In genomic region chr9:44494261-44494862, GRCm38 (mm10) we compare ENCODE assay signal across 9 mouse cellular contexts. TPM values are rescaled to one million over a fixed set of nuclear protein-coding genes. Genes with fewer than 3 reads are reported as not detected.
DNase-seq lines count a peak whose midpoint lies in the region; ATAC-seq lines count a peak whose summit lies in the region.
"Had no signal": no experiment of that assay in that cellular context is flagged by ENCODE, and none has a peak within 500 bp of the region (broad histone marks: within the 10 kb centered on the region; RNA-seq: fewer than 3 reads in every experiment).

No protein-coding gene starts in this region.

- H3K27ac ChIP-seq in embryonic facial prominence, embryonic 11.5 days (replicated peaks; ENCODE audit: low read depth, low read length): no peak overlapping the region
- peak overlapping the region; percentile 74 for H3K27ac ChIP-seq in hindbrain, embryonic 12.5 days
- H3K27ac ChIP-seq in liver, embryonic 13.5 days: peak overlapping the region; percentile 63; the same call in 1 of the 2 replicates
- H3K27ac ChIP-seq: liver, embryonic 14.5 days had no signal

- H3K36me3 ChIP-seq in embryonic facial prominence, embryonic 11.5 days (replicated peaks; ENCODE audit: control insufficient read depth, insufficient read depth, low read depth, low read length): no peaks in the 10 kb centered on the region
- 0 out of 2 replicates have a peak, but pooled peaks cover 4% of the 10 kb centered on the region for H3K36me3 ChIP-seq in hindbrain, embryonic 12.5 days
- no peaks in the 10 kb centered on the region for H3K36me3 ChIP-seq in liver, embryonic 13.5 days
- no peaks in the 10 kb centered on the region for H3K36me3 ChIP-seq in splenic B cell, adult 2 months (ENCODE audit: control insufficient read depth, insufficient read depth, low read length, poor library complexity, severe bottlenecking)

- ATAC-seq in CD4-positive, CD25-positive, alpha-beta regulatory T cell, adult 4 months: peak; percentile 76
- no peak for ATAC-seq in embryonic facial prominence, embryonic 11.5 days (replicated peaks; ENCODE audit: insufficient number of reproducible peaks, low FRiP score, low TSS enrichment, low read depth)
- ATAC-seq in hindbrain, embryonic 12.5 days (ENCODE audit: low FRiP score): no peak
- ATAC-seq in liver, embryonic 13.5 days (ENCODE audit: low read depth): no peak

- intact Hi-C loops in gastrocnemius, postnatal 14 days (cut with DNase I; ENCODE audit: low total_unique reads): no loop called here

- no peaks in the 10 kb centered on the region for H3K9me3 ChIP-seq in embryonic facial prominence, embryonic 11.5 days (replicated peaks; ENCODE audit: control insufficient read depth, low read length)
- H3K9me3 ChIP-seq in hindbrain, embryonic 12.5 days (replicated peaks): no peaks in the 10 kb centered on the region
- no peaks in the 10 kb centered on the region for H3K9me3 ChIP-seq in liver, embryonic 13.5 days (replicated peaks)

- DNase-seq in gastrocnemius, postnatal 14 days: peak; percentile 52
- no peak for DNase-seq in gastrocnemius, adult 18-20 months (ENCODE audit: low spot score)
- DNase-seq in embryonic facial prominence, embryonic 11.5 days (ENCODE audit: low spot score): no peak
- DNase-seq in liver, embryonic 13.5 days: no peak
- DNase-seq in splenic B cell, adult 2 months (ENCODE audit: low read depth, low spot score): peak; percentile 66
- no peak for DNase-seq in right cerebral cortex, adult 2 months (ENCODE audit: low spot score in 2 of 2)

- peaks cover 62% of the 10 kb centered on the region for H3K4me1 ChIP-seq in embryonic facial prominence, embryonic 11.5 days (ENCODE audit: control insufficient read depth, insufficient read depth, low read length)
- peaks cover 86% of the 10 kb centered on the region for H3K4me1 ChIP-seq in hindbrain, embryonic 12.5 days
- H3K4me1 ChIP-seq in liver, embryonic 13.5 days (replicated peaks): peaks cover 95% of the 10 kb centered on the region

- peak overlapping the region; percentile 6; the same call in 1 of the 2 replicates for H3K4me2 ChIP-seq in embryonic facial prominence, embryonic 11.5 days (ENCODE audit: low read depth, low read length)
- peak overlapping the region; percentile 36 for H3K4me2 ChIP-seq in hindbrain, embryonic 12.5 days (replicated peaks)
- H3K4me2 ChIP-seq in liver, embryonic 13.5 days: no peak overlapping the region

- no peak overlapping the region for H3K4me3 ChIP-seq in embryonic facial prominence, embryonic 11.5 days (ENCODE audit: low read depth, low read length)
- H3K4me3 ChIP-seq in hindbrain, embryonic 12.5 days: no peak overlapping the region
- H3K4me3 ChIP-seq in liver, embryonic 13.5 days (replicated peaks): no peak overlapping the region

- H3K9ac ChIP-seq in embryonic facial prominence, embryonic 11.5 days (replicated peaks; ENCODE audit: low read length): no peak overlapping the region
- H3K9ac ChIP-seq in hindbrain, embryonic 12.5 days: no peak overlapping the region; the same call in 1 of the 2 replicates
- no peak overlapping the region for H3K9ac ChIP-seq in liver, embryonic 13.5 days
- H3K9ac ChIP-seq: liver, embryonic 14.5 days had no signal

- WGBS in embryonic facial prominence, embryonic 11.5 days: 7% methylated on average over 11 of the region's 11 CpGs
- WGBS in hindbrain, embryonic 12.5 days: 11% methylated on average over 11 of the region's 11 CpGs
- 25% methylated on average over 11 of the region's 11 CpGs for WGBS in liver, embryonic 13.5 days (ENCODE audit: insufficient replicate concordance)

- H3K27me3 ChIP-seq in embryonic facial prominence, embryonic 11.5 days (ENCODE audit: control insufficient read depth, insufficient read depth, low read length): no peaks in the 10 kb centered on the region
- H3K27me3 ChIP-seq in hindbrain, embryonic 12.5 days: peaks cover 5% of the 10 kb centered on the region; the same call in 1 of the 2 replicates
- peaks cover 29% of the 10 kb centered on the region for H3K27me3 ChIP-seq in liver, embryonic 13.5 days
- H3K27me3 ChIP-seq in splenic B cell, adult 2 months (ENCODE audit: control insufficient read depth, insufficient read depth, low read length, poor library complexity, severe bottlenecking): no peaks in the 10 kb centered on the region

RNA-seq across cellular contexts. Expression of gene Bcl9l, which starts 11.7 kb away (rescaled TPM):
- total RNA-seq in gastrocnemius, postnatal 14 days (2021): 10 to 100 TPM; 38.9 to 44.2 TPM
- total RNA-seq in gastrocnemius, adult 18-20 months (2021): 10 to 100 TPM; 36.0 to 36.6 TPM
- 10 to 100 TPM; 13.3 to 17.6 TPM for polyA plus RNA-seq in CD4-positive, CD25-positive, alpha-beta regulatory T cell, adult 4 months (2017; shearing (Covaris generic))
- polyA plus RNA-seq in embryonic facial prominence, embryonic 11.5 days (2014; fragmentation: Nextera tagmentation; extraction: Ambion mirVana): 10.3 and 11.8 TPM in 2 replicates
- polyA plus RNA-seq in hindbrain, embryonic 12.5 days (2016; fragmentation: Nextera tagmentation; extraction: Ambion mirVana): 12.3 and 15.5 TPM in 2 replicates
- polyA plus RNA-seq in liver, embryonic 13.5 days (2015; fragmentation: Nextera tagmentation; extraction: Ambion mirVana): 1.0 and 1.5 TPM in 2 replicates

RNA-seq across cellular contexts. Expression of gene Upk2, which starts 39.6 kb away (rescaled TPM):
- under 1 TPM; 0.35 to 0.78 TPM for total RNA-seq in gastrocnemius, postnatal 14 days (2021)
- total RNA-seq in gastrocnemius, adult 18-20 months (2021): under 1 TPM; 0.43 to 0.83 TPM
- not detected for polyA plus RNA-seq in CD4-positive, CD25-positive, alpha-beta regulatory T cell, adult 4 months (2017; shearing (Covaris generic))
- polyA plus RNA-seq in embryonic facial prominence, embryonic 11.5 days (2014; fragmentation: Nextera tagmentation; extraction: Ambion mirVana): 0.59 and 1.3 TPM in 2 replicates
- not detected in 2 replicates for polyA plus RNA-seq in hindbrain, embryonic 12.5 days (2016; fragmentation: Nextera tagmentation; extraction: Ambion mirVana)
- not detected in 2 replicates for polyA plus RNA-seq in liver, embryonic 13.5 days (2015; fragmentation: Nextera tagmentation; extraction: Ambion mirVana)
- polyA plus RNA-seq: liver, embryonic 14.5 days had no signal

RNA-seq across cellular contexts. Expression of gene Foxr1, which starts 53.4 kb away (rescaled TPM):
- not detected for total RNA-seq in gastrocnemius, postnatal 14 days (2021)
- not detected for total RNA-seq in gastrocnemius, adult 18-20 months (2021)
- polyA plus RNA-seq in CD4-positive, CD25-positive, alpha-beta regulatory T cell, adult 4 months (2017; shearing (Covaris generic)): under 1 TPM in 1 of 2 experiments, not detected in 1; 0.43 TPM
- polyA plus RNA-seq in embryonic facial prominence, embryonic 11.5 days (2014; fragmentation: Nextera tagmentation; extraction: Ambion mirVana): not detected in 2 replicates
- polyA plus RNA-seq in hindbrain, embryonic 12.5 days (2016; fragmentation: Nextera tagmentation; extraction: Ambion mirVana): not detected in 2 replicates
- polyA plus RNA-seq in liver, embryonic 13.5 days (2015; fragmentation: Nextera tagmentation; extraction: Ambion mirVana): not detected in 2 replicates
- polyA plus RNA-seq: liver, embryonic 14.5 days had no signal

Comparison
In these comparisons a context has a peak if more than half of its experiments do, and no peak if none do; other contexts are left out.
1. DNase-seq: peak in gastrocnemius, postnatal 14 days (single experiment) and splenic B cell, adult 2 months (single experiment); none in gastrocnemius, adult 18-20 months (single experiment), embryonic facial prominence, embryonic 11.5 days (single experiment), liver, embryonic 13.5 days (single experiment) and right cerebral cortex, adult 2 months (0 of 2).